Mouse (Mus musculus): ENCODE measurements around the gene Shisa9. TPM values are rescaled to one million over a fixed set of nuclear protein-coding genes. Genes with fewer than 3 reads are reported as not detected.

The Shisa9 gene
- polyA plus RNA-seq, 1 experiment from 2014 or later: 2.1 TPM

- Histone ChIP-seq H3K4me1 (ENCODE audit: control insufficient read depth, insufficient read depth, low read length) (no peaks in the 10 kb centered on the region), H3K36me3 (ENCODE audit: control insufficient read depth, insufficient read depth, low read length) (no peaks in the 10 kb centered on the region), H3K27ac (ENCODE audit: low read length) (no peak overlapping the region), H3K4me3 (ENCODE audit: low read depth, low read length) (no peak overlapping the region), H3K27me3 (ENCODE audit: control insufficient read depth, insufficient read depth, low read length) (no peaks in the 10 kb centered on the region), H3K9ac (replicated peaks; ENCODE audit: low read depth, low read length) (no peak overlapping the region), H3K4me2 (replicated peaks; ENCODE audit: low read depth, low read length) (no peak overlapping the region), H3K9me3 (ENCODE audit: control insufficient read depth, low read depth, low read length) (no peaks in the 10 kb centered on the region)
- ATAC-seq (ENCODE audit: insufficient number of reproducible peaks, insufficient read depth, low FRiP score, low read depth): no peak
Measured at GRCm38 (mm10) chr16:12315627-12316026, 331.7 kb downstream of the Shisa9 start.

Other genes with a start within 250 kb of the Shisa9 start
- 30.7 and 32.9 TPM in 2 replicates for gene Cpped1, start 74.7 kb upstream of the Shisa9 start, polyA plus RNA-seq (2014; fragmentation: Nextera tagmentation; extraction: Ambion mirVana)